Mouse (Mus musculus): Measurements from ENCODE around the gene Gm14137. TPM values are rescaled to one million over a fixed set of nuclear protein-coding genes. Genes with fewer than 3 reads are reported as not detected.

Gene Gm14137
- polyA plus RNA-seq, 1 experiment = 0.26 TPM

GRCm38 (mm10) chr2:119198934-119199333 lies 24.6 kb downstream of the Gm14137 start:
- H3K27me3 ChIP-seq (ENCODE audit: control insufficient read depth, insufficient read depth, low read length) = no peaks in the 10 kb centered on the region
- no peaks in the 10 kb centered on the region for H3K4me1 ChIP-seq (ENCODE audit: control insufficient read depth, insufficient read depth, insufficient read length)
- no peak for DNase-seq (ENCODE audit: low read depth in 1 of 2, low spot score in 2 of 2)
- 87% methylated on average over 3 of the region's 3 CpGs for WGBS
- H3K27ac ChIP-seq (ENCODE audit: insufficient read depth, low read length) = no peak overlapping the region
- no peak for TF ChIP-seq CTCF (IDR thresholded peaks at IDR 0.05; ENCODE audit: extremely low read depth, insufficient read depth, insufficient read length, insufficient replicate concordance)
- no peak for TF ChIP-seq POLR2A (IDR thresholded peaks at IDR 0.05; ENCODE audit: low read depth, low read length)
- no peak overlapping the region for H3K4me3 ChIP-seq (ENCODE audit: extremely low read depth, insufficient read depth, insufficient read length)
- H3K36me3 ChIP-seq (ENCODE audit: control insufficient read depth, insufficient read depth, low read length) = no peaks in the 10 kb centered on the region

GRCm38 (mm10) chr2:119202914-119203453 lies 28.7 kb downstream of the Gm14137 start:
- H3K36me3 ChIP-seq (ENCODE audit: control insufficient read depth, insufficient read depth, low read length) = no peaks in the 10 kb centered on the region
- H3K27ac ChIP-seq (ENCODE audit: insufficient read depth, low read length) = no peak overlapping the region
- DNase-seq (ENCODE audit: low read depth in 1 of 2, low spot score in 2 of 2) = no peak
- no peaks in the 10 kb centered on the region for H3K27me3 ChIP-seq (ENCODE audit: control insufficient read depth, insufficient read depth, low read length)
- H3K4me3 ChIP-seq (ENCODE audit: extremely low read depth, insufficient read depth, insufficient read length) = no peak overlapping the region
- TF ChIP-seq POLR2A (IDR thresholded peaks at IDR 0.05; ENCODE audit: low read depth, low read length) (no peak), CTCF (IDR thresholded peaks at IDR 0.05; ENCODE audit: extremely low read depth, insufficient read depth, insufficient read length, insufficient replicate concordance) (no peak)
- 0 out of 2 replicates have a peak, but pooled peaks cover 2% of the 10 kb centered on the region for H3K4me1 ChIP-seq (ENCODE audit: control insufficient read depth, insufficient read depth, insufficient read length)
- WGBS = 78% methylated on average over 5 of the region's 5 CpGs

- H3K4me1 ChIP-seq (ENCODE audit: control insufficient read depth, insufficient read depth, insufficient read length) = 0 out of 2 replicates have a peak, but pooled peaks cover 3% of the 10 kb centered on the region
- no peak overlapping the region for H3K4me3 ChIP-seq (ENCODE audit: extremely low read depth, insufficient read depth, insufficient read length)
- no peak for TF ChIP-seq POLR2A (IDR thresholded peaks at IDR 0.05; ENCODE audit: low read depth, low read length)
- TF ChIP-seq CTCF (IDR thresholded peaks at IDR 0.05; ENCODE audit: extremely low read depth, insufficient read depth, insufficient read length, insufficient replicate concordance) = no peak
- WGBS = 89% methylated on average over 4 of the region's 4 CpGs
- no peak for DNase-seq (ENCODE audit: low read depth in 1 of 2, low spot score in 2 of 2)
- no peaks in the 10 kb centered on the region for H3K27me3 ChIP-seq (ENCODE audit: control insufficient read depth, insufficient read depth, low read length)
- H3K36me3 ChIP-seq (ENCODE audit: control insufficient read depth, insufficient read depth, low read length) = no peaks in the 10 kb centered on the region
- H3K27ac ChIP-seq (ENCODE audit: insufficient read depth, low read length) = no peak overlapping the region
Observed at GRCm38 (mm10) chr2:119203871-119204460, 29.7 kb downstream of the Gm14137 start.

GRCm38 (mm10) chr2:119207961-119208343 lies 33.6 kb downstream of the Gm14137 start:
- peak overlapping the region; percentile 88 for H3K27ac ChIP-seq (ENCODE audit: insufficient read depth, low read length)
- H3K4me3 ChIP-seq (ENCODE audit: extremely low read depth, insufficient read depth, insufficient read length) = peak overlapping the region; percentile 91
- no peak for DNase-seq (ENCODE audit: low read depth in 1 of 2, low spot score in 2 of 2)
- 20% methylated on average over 6 of the region's 6 CpGs for WGBS
- H3K36me3 ChIP-seq (ENCODE audit: control insufficient read depth, insufficient read depth, low read length) = peaks cover 7% of the 10 kb centered on the region
- H3K27me3 ChIP-seq (ENCODE audit: control insufficient read depth, insufficient read depth, low read length) = no peaks in the 10 kb centered on the region
- H3K4me1 ChIP-seq (ENCODE audit: control insufficient read depth, insufficient read depth, insufficient read length) = peaks cover 5% of the 10 kb centered on the region; the same call in 1 of the 2 replicates
- TF ChIP-seq CTCF (IDR thresholded peaks at IDR 0.05; ENCODE audit: extremely low read depth, insufficient read depth, insufficient read length, insufficient replicate concordance) = no peak
- TF ChIP-seq POLR2A (IDR thresholded peaks at IDR 0.05; ENCODE audit: low read depth, low read length) = no peak

DNA sequence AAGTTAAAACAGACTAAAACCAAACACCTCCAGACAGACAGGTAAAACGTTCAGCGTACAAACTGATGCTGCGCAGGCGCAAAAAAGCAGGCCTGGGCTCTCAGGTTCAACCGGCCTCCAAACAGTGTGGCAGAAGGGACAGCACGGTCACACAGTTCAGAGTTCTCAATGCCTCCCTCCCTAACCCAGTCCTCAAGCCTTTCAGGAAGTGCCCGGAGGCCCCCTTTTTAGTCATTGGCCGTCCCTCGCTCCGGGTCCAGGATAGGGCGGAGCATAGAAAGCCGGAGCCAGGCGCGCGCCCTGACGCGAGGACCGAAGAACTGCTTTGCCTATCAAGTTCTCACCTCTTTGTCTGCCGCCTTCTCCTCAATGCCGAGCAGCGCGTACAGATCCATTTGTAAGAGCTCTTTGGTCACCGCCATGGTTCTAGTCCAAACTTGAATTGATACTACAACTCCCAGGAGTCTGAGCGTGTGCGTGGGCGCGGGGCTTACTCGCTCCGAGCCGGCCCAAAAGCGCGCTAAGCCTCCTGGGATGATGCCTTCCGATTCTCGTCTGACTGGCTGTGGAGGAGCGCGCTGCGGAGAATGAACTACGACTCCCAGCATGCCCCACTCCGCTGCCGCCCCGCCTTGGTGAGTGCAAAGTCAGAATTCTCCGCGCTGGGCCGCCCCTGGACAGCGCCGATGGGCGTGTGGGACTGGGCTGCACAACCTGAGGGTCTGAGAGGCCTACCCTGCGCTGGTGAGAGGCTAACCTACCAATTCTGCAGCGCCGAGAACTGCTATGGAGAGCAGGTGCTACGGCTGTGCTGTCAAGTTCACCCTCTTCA lies 34.3 kb downstream of the Gm14137 start, which contains the start of the genes Zfyve19 and Dnajc17:
Gene Zfyve19 (plus strand): TSS at position 274 of the 832 bp plus-strand sequence.
Gene Dnajc17 (minus strand): TSS at position 452 of the 832 bp plus-strand sequence.
- no peaks in the 10 kb centered on the region for H3K27me3 ChIP-seq (ENCODE audit: control insufficient read depth, insufficient read depth, low read length)
- H3K4me1 ChIP-seq (ENCODE audit: control insufficient read depth, insufficient read depth, insufficient read length) = peaks cover 5% of the 10 kb centered on the region; the same call in 1 of the 2 replicates
- under 1% methylated on average over 51 of the region's 51 CpGs for WGBS
- peak within 1 kb of the TSS; percentile 88 for H3K27ac ChIP-seq (ENCODE audit: insufficient read depth, low read length)
- peak; percentile 89 to 94 for DNase-seq (ENCODE audit: low read depth in 1 of 2, low spot score in 2 of 2)
- peaks cover 7% of the 10 kb centered on the region for H3K36me3 ChIP-seq (ENCODE audit: control insufficient read depth, insufficient read depth, low read length)
- peak within 1 kb of the TSS; percentile 91 for H3K4me3 ChIP-seq (ENCODE audit: extremely low read depth, insufficient read depth, insufficient read length)
- TF ChIP-seq POLR2A (IDR thresholded peaks at IDR 0.05; ENCODE audit: low read depth, low read length) (peak; percentile 48; the same call in 1 of the 2 replicates), CTCF (IDR thresholded peaks at IDR 0.05; ENCODE audit: extremely low read depth, insufficient read depth, insufficient read length, insufficient replicate concordance) (no peak)

GRCm38 (mm10) chr2:119209176-119209507 lies 34.8 kb downstream of the Gm14137 start:
- peak overlapping the region; percentile 34; the same call in 1 of the 2 replicates for H3K27ac ChIP-seq (ENCODE audit: insufficient read depth, low read length)
- DNase-seq (ENCODE audit: low read depth in 1 of 2, low spot score in 2 of 2) = no peak
- H3K4me3 ChIP-seq (ENCODE audit: extremely low read depth, insufficient read depth, insufficient read length) = peak overlapping the region; percentile 89
- peaks cover 7% of the 10 kb centered on the region for H3K36me3 ChIP-seq (ENCODE audit: control insufficient read depth, insufficient read depth, low read length)
- peaks cover 5% of the 10 kb centered on the region; the same call in 1 of the 2 replicates for H3K4me1 ChIP-seq (ENCODE audit: control insufficient read depth, insufficient read depth, insufficient read length)
- TF ChIP-seq CTCF (IDR thresholded peaks at IDR 0.05; ENCODE audit: extremely low read depth, insufficient read depth, insufficient read length, insufficient replicate concordance) = no peak
- TF ChIP-seq POLR2A (IDR thresholded peaks at IDR 0.05; ENCODE audit: low read depth, low read length) = no peak
- WGBS = under 1% methylated on average over 13 of the region's 13 CpGs
- H3K27me3 ChIP-seq (ENCODE audit: control insufficient read depth, insufficient read depth, low read length) = no peaks in the 10 kb centered on the region

Other genes with a start within 250 kb of the Gm14137 start
- 7.0 and 8.2 TPM in 2 replicates for gene Chst14, start 248.0 kb upstream of the Gm14137 start, polyA plus RNA-seq (2012; rRNA removed)
- gene Ccdc32, start 145.1 kb upstream of the Gm14137 start, polyA plus RNA-seq (2012; rRNA removed) = 3.9 and 4.0 TPM in 2 replicates
- 3.2 and 4.3 TPM in 2 replicates for gene Rpusd2, start 139.7 kb upstream of the Gm14137 start, polyA plus RNA-seq (2012; rRNA removed)
- 0.35 and 0.42 TPM in 2 replicates for gene Knl1, start 127.4 kb upstream of the Gm14137 start, polyA plus RNA-seq (2012; rRNA removed)
- 5.0 and 6.4 TPM in 2 replicates for gene Rad51, start 61.7 kb upstream of the Gm14137 start, polyA plus RNA-seq (2012; rRNA removed)
- 10.1 and 12.7 TPM in 2 replicates for gene Rmdn3, start 17.5 kb upstream of the Gm14137 start, polyA plus RNA-seq (2012; rRNA removed)
- 3.2 and 4.2 TPM in 2 replicates for gene Gchfr, start 6.7 kb upstream of the Gm14137 start, polyA plus RNA-seq (2012; rRNA removed)
- 23.7 and 42.8 TPM in 2 replicates for gene Zfyve19, start 34.1 kb downstream of the Gm14137 start, polyA plus RNA-seq (2012; rRNA removed)
- 2.9 and 3.5 TPM in 2 replicates for gene Dnajc17, start 34.3 kb downstream of the Gm14137 start, polyA plus RNA-seq (2012; rRNA removed)
- gene Ppp1r14d, start 55.4 kb downstream of the Gm14137 start, polyA plus RNA-seq (2012; rRNA removed) = not detected in 2 replicates
- gene Spint1, start 62.9 kb downstream of the Gm14137 start, polyA plus RNA-seq (2012; rRNA removed) = 2.9 and 7.2 TPM in 2 replicates
- gene Rhov, start 96.8 kb downstream of the Gm14137 start, polyA plus RNA-seq (2012; rRNA removed) = 0.15 and 0.38 TPM in 2 replicates
- gene Vps18, start 114.2 kb downstream of the Gm14137 start, polyA plus RNA-seq (2012; rRNA removed) = 19.3 and 24.1 TPM in 2 replicates
- gene Dll4, start 151.3 kb downstream of the Gm14137 start, polyA plus RNA-seq (2012; rRNA removed) = 5.6 and 6.2 TPM in 2 replicates
- gene Chac1, start 176.7 kb downstream of the Gm14137 start, polyA plus RNA-seq (2012; rRNA removed) = 1.9 and 2.9 TPM in 2 replicates

Data from spleen, adult 2 months (tissue).